Comparison of ENCODE assay signal across 17 mouse cellular contexts in genomic region chr15:85063421-85063820, GRCm38 (mm10). TPM values are rescaled to one million over a fixed set of nuclear protein-coding genes. Genes with fewer than 3 reads are reported as not detected.
"Had no signal": no experiment of that assay in that cellular context is flagged by ENCODE, and none has a peak within 500 bp of the region (broad histone marks: within the 10 kb centered on the region; RNA-seq: fewer than 3 reads in every experiment).

No protein-coding gene starts in this region.

- H3K9me3 ChIP-seq: neural tube, embryonic 13.5 days; neural tube, embryonic 15.5 days; stomach, embryonic 15.5 days had no signal

- H3K27ac ChIP-seq: neural tube, embryonic 13.5 days; neural tube, embryonic 15.5 days; stomach, embryonic 15.5 days; stomach, postnatal 0 days had no signal

- H3K4me2 ChIP-seq: neural tube, embryonic 13.5 days; neural tube, embryonic 15.5 days; stomach, embryonic 15.5 days had no signal

- H3K4me1 ChIP-seq: neural tube, embryonic 13.5 days; neural tube, embryonic 15.5 days; stomach, embryonic 15.5 days had no signal

- DNase-seq: retina, postnatal 1 day; right cerebral cortex, adult 18-20 months; right cerebral cortex, postnatal 25 days; right cerebral cortex, postnatal 4 days; spleen, adult 18-20 months; thymus, adult 18-20 months; thymus, adult 2 months; thymus, postnatal 14 days; thymus, postnatal 25 days; thymus, postnatal 36 days; thymus, postnatal 4 days had no signal

- H3K27me3 ChIP-seq: neural tube, embryonic 13.5 days; neural tube, embryonic 15.5 days; stomach, embryonic 15.5 days had no signal

- H3K9ac ChIP-seq: neural tube, embryonic 13.5 days; neural tube, embryonic 15.5 days; stomach, embryonic 15.5 days had no signal

- H3K4me3 ChIP-seq: neural tube, embryonic 13.5 days; neural tube, embryonic 15.5 days; stomach, embryonic 15.5 days had no signal

RNA-seq across cellular contexts. Expression of gene Upk3a, which starts 46.5 kb away (rescaled TPM):
- total RNA-seq: neutrophil, adult 5-6 weeks had no signal
- polyA plus RNA-seq: spleen, adult 2 months had no signal
